Mouse (Mus musculus) c-Kit-positive CD71-positive TER-119-negative erythroid progenitor cells, embryonic 14.5 days (primary cell): ENCODE results near the gene Myl3.

Experiments used
- DNase-seq: peaks from one replicate; pipeline ENCODE4 v3.0.0-alpha.2; 2013; ENCODE audit warnings: low read depth

The Myl3 gene

GRCm38 (mm10) chr9:110763405-110763804 lies 21.7 kb downstream of the Myl3 start:
- no peak for DNase-seq

GRCm38 (mm10) chr9:110772336-110772735 lies 30.7 kb downstream of the Myl3 start:
- no peak for DNase-seq

DNA sequence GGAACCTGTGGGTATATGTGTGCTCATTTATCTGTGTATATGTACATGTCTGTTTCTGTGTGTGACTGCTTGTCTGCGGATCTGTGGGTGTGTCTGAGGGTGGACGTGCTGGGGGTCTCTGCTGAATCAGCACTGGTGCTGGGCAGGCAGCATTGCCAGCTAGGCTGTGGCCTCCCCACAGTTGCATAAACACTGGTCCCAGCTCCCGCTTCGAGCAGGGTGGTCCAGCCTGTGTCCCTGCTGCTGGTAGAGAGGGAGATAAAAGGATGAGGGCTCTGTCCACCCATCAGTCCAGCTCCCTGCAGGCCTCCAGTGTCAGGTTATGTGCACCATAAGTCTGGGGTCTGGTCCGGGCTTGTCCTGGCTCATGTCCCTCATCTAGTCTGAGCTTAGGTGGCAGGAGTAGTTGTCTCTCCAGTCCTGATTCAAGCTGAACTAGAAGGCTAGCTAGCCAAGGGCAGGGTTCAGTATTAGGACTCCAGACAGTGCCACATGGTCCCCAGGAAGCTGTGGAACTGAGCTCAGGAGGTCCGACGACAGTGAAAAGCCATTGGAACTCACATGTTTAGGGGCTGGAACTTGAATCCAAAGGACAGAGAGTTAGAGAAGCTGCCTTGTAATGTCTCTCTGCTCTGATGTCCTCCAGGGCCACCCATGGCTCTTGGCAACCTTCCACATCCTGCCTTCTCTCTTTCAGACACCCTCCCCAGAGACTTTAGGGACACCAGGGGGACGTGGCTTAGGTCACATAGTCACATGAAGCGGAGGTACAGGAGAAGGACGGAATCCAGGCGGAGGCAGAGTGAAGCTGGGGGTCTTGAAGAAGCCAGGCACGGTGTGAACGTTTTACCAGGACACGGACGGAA lies 33.0 kb downstream of the Myl3 start:
- DNase-seq: no peak

DNA sequence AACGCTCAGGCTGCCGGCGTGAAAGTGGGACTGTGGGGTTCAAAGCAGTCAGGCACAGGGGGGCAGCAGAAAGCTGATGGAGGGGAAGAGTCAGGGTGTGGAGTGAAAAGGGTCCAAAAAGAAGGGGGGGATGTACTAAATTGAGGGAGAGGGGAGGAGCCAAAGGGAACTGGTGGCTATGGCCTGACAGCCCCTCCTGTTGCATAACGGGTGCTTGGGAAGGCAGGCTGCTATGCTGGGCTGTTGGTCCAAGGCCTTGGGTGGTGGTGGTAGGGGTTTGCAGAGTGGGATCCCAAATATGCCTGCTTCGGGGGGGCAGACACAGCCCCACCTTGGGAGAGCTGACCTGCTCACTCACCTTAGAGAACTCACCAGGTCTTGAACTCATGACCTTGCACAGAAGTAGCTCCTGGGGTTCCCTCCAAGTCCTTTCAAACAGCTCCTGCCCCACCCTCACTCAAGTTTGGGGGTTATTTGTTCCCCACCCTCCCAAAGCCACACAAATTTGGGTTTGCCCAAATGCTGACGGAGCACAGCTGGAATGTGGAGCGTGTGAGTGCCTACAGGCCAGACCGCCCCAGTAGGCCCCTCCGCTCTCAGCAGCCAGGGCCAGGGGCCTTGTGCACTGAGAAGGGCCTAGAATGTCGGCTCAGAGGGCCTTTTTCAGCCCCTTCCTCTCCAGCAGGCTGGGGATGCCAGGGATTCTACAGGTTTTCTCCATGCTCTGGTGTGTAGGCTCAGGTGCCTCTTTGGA lies 33.8 kb downstream of the Myl3 start:
- no peak for DNase-seq

DNA sequence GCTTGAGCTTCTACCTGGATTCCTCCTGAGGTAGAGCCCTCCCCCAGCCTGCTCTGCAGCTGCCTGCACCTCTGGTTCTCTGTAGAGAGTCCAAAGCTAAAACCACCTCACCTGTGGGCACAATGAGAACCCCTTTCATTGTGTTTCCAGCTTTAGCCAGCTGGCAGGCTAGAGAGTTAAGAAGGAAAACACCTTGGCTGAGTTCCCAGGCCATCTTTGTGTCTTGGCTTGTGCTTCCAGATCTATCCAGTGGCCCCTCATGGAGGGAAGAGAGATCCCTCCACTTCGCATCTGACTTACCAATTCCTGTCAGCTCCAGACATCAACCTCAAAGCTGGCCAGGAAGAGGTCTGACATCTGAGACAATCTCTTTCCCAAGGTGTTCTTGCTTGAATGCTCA lies 36.4 kb downstream of the Myl3 start:
- DNase-seq: no peak

- no peak for DNase-seq
Observed at GRCm38 (mm10) chr9:110778559-110778958, 36.9 kb downstream of the Myl3 start.

- DNase-seq: no peak
Observed at GRCm38 (mm10) chr9:110779242-110779913, 37.7 kb downstream of the Myl3 start.

DNA sequence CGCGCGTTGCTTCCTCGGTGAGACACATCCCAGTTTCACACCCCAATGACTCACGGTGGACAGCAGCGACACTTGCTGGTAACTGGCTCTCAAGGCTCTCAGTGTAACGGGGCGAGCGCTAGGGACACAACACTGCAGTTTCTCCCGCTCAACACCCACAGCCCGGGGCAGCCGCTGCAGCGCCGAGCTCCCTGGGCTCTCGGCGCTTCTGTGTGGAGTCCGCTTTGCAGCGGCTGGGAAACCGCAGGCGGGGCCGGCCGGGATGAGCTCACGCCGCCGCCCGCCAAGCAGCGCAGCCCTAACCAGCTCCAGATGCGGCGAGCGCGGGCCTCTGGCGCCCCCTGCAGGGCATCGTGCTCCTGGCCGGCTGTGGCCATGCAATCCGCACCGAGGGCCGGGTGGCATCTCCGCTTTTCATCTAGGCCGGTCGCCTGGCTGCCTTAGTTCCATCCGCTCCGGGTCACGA lies 39.6 kb downstream of the Myl3 start:
- peak; percentile 71 for DNase-seq

DNA sequence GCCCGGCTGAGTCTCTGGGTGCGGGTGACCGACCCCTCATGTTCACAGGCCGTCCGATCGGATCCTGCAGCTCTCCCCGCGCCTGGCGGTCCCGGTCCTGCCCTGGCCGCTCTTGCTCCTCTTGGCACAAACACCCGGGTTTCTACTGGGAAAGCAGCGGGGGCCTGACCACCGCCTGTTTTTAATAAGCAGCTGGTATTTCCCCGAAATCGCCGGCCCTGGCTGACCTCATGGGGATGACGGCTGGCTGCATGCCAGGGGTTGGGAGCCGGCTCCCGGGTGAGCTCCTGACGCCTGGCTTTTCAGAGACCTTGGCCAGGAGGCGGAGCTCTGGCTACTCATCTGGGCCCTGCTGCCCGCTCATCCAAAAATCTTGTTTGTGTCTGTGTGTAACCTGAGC lies 40.1 kb downstream of the Myl3 start:
- DNase-seq: no peak

DNA sequence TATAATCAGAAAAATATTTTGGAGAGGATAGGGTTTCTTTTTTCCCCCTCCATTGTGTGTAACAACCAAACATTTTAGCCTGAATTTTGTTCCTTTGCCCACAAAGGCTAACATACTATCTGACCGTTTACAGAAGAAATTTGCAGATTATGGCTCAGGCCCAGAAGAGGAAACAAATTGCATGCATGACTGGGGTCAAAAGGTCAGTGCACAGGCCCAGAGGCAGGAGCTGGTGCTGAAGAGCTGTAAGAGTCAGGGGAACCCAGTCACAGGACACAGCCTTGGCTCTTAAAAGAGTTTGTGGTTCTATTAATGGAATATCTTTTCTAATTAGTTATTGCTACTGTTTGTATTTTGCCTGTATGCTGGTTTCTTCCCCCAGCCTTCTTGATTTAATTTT lies 42.0 kb downstream of the Myl3 start:
- no peak for DNase-seq

- no peak for DNase-seq
Observed at GRCm38 (mm10) chr9:110788169-110788568, 46.5 kb downstream of the Myl3 start.

DNA sequence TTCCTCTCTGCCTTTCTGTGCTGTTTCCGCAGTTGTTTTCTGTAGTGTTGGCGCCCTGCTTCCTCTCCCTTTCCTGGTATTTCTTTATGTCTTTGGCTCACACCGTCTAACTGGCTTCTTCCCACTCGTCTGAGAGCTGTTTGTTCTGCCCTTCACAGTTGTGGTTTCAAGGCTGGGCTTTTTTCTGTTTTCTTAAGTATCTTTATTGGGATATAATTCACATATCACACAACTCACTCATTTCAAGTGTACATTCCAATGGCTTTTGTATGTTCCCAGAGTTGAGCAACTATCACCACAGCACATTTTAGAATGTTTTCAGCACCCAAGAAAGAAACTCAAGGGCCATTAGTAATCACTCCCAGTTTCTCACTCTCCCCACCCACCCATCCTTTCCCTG lies 48.8 kb downstream of the Myl3 start:
- no peak for DNase-seq

DNA sequence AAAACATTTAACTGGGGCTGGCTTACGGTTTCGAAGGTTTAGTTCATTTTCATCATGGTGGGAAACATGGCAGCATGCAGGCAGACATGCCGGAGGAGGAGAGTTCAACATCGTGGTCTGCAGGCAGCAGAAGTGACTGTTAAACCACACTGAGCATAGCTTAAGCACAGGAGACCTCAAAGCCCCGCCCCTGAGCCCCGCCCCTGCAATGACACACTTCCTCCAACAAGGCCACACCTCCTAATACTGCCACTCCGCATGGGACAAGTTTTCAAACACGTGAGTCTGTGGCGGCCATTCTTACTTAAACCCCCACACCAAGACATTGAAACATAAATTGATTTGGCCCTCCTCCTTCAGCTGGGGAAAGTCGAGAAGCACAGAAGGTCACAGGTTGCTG lies 55.4 kb downstream of the Myl3 start:
- no peak for DNase-seq

GRCm38 (mm10) chr9:110797866-110798265 lies 56.2 kb downstream of the Myl3 start, which contains the start of gene Prss42:
Gene Prss42, plus strand, starts transcription at chr9:110798166.
- DNase-seq: no peak

- DNase-seq: no peak
Observed at GRCm38 (mm10) chr9:110800834-110801479, 59.3 kb downstream of the Myl3 start.

DNA sequence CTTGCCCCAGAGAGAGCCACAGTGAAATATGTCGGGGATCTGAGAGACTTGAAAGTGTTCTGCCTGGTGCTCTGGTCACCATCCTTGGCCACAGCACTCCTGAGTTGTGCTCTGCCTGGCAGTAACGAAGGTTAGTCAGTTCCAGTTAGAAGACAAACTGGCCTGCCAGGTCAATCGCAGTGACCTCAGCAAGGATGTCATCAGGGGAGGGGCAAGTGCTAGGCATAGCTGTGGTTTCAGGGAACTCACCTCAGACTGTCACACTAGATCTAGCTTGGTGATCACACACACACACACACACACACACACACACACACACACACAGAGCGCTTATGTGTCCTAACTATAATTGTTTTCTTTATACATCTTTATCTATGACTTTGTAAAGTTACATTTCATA lies 61.6 kb downstream of the Myl3 start:
- no peak for DNase-seq

GRCm38 (mm10) chr9:110810051-110810450 lies 68.4 kb downstream of the Myl3 start:
- no peak for DNase-seq

GRCm38 (mm10) chr9:110813789-110814188 lies 72.1 kb downstream of the Myl3 start, which contains the start of gene Prss44:
Gene Prss44, plus strand, starts transcription at chr9:110813994.
- no peak for DNase-seq
